Mouse (Mus musculus) heart, adult 2 months (tissue): ENCODE measurements at regions not wholly inside any gene's neighbourhood (a gene's known extent, or its start where the extent isn't known, plus 50 kb on each side); places are given as distances from the start of the nearest gene placed in this dataset.

Source experiments
- DNase-seq, 2 experiments: peaks; one replicate each; pipeline ENCODE4 v3.0.0; 2021
- H3K27ac ChIP-seq: fragments of 200-600 bp; 2 replicates; pipeline ENCODE4 v1.8.1; 2022
- H3K27me3 ChIP-seq: fragments of 200-500 bp; 2 replicates; pipeline ENCODE4 v1.6.1; 2012; ENCODE audit warnings: mild to moderate bottlenecking, low read length, inconsistent platforms, mixed read lengths; ENCODE audit not compliant: control insufficient read depth, insufficient read depth
- H3K36me3 ChIP-seq: fragments of 200-500 bp; 2 replicates; pipeline ENCODE4 v1.6.1; 2012; ENCODE audit warnings: low read length, inconsistent platforms; ENCODE audit not compliant: control insufficient read depth, insufficient read depth
- H3K4me1 ChIP-seq: fragments of 200-500 bp; 2 replicates; pipeline ENCODE4 v1.6.1; 2011; ENCODE audit warnings: low read length; ENCODE audit not compliant: control insufficient read depth, insufficient read depth
- H3K4me3 ChIP-seq: fragments of 200-600 bp; 2 replicates; pipeline ENCODE4 v1.8.1; 2022
- H3K79me2 ChIP-seq: fragments of 200-500 bp; replicated peaks from 2 replicates; pipeline ENCODE4 v1.6.1; 2012; ENCODE audit warnings: mild to moderate bottlenecking, inconsistent platforms, low read length, moderate library complexity, mixed read lengths; ENCODE audit not compliant: control insufficient read depth, insufficient read depth
- H3K9ac ChIP-seq: fragments of 200-500 bp; 2 replicates; pipeline ENCODE4 v1.6.1; 2012; ENCODE audit warnings: low read depth, mild to moderate bottlenecking, control low read depth, inconsistent platforms, low read length, mixed read lengths
- CTCF ChIP-seq: fragments of 200-600 bp; IDR thresholded peaks from 2 replicates; pipeline ENCODE4 v1.8.1; 2022; ENCODE audit warnings: antibody characterized with exemption, mild to moderate bottlenecking, moderate library complexity
- EP300 ChIP-seq: fragments of 200-500 bp; IDR thresholded peaks from 2 replicates; pipeline ENCODE4 v1.6.1; 2011; ENCODE audit warnings: low read depth, low read length, control low read depth; ENCODE audit not compliant: insufficient read depth
- POLR2A ChIP-seq: fragments of 200-500 bp; IDR thresholded peaks from 2 replicates; pipeline ENCODE4 v1.6.1; 2011; ENCODE audit warnings: mild to moderate bottlenecking, low read depth, low read length, control low read depth; ENCODE audit not compliant: insufficient read depth
- WGBS: fragments of 180-500 bp; shearing (Covaris S2); methylation state at CpG from one replicate; pipeline ENCODE4 v1.1.7; 2018; 5-methylcytosine and 5-hydroxymethylcytosine counted together
- intact Hi-C: fragments of 180-260 bp; cut with DNase I; formaldehyde crosslinking; loops from one replicate; pipeline ENCODE4 v1.15.1; 2025

DNA sequence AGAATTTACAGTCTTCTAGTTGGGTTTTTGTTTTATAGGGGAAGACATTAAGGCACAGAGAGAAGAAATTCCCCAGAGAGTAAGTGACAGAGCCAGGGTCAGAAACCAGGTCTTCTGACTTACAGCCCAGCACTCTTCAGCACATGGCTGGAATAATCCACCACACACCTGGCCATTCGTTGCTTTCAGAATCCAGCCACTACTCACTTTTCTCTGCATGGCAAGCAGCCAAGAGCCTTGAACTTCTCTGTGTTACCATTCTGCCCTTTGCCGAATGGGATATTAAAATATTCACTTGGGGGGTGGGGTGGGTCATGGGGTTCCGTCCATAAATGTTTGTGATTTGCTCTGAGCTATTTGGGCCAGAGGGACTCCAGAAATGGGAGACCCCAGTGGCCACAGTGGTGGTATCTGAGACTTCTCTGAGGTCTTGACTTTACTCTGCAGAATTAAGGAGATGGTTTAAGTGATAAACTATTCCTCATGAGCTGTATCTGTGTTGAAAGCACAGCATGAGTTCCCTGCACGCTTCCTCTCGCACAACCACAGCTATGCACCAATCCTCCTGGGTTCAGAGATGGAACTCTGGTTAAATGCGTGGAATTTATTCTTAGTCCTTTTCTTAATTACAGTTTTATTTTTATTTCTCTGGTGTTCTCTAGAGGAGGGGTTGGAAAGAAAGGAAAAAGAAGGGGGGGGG lies 488.9 kb upstream of the Tnc start:
- intact Hi-C loops, result loop anchor here (10.0 kb wide), 2 partner anchors 299 to 589 kb away; partner anchors contain the start of gene Pappa
- H3K27me3 ChIP-seq, result no peaks in the 10 kb centered on the region
- H3K79me2 ChIP-seq, result no peaks in the 10 kb centered on the region
- H3K27ac ChIP-seq, result no peak overlapping the region
- TF ChIP-seq CTCF, result no peak
- no peak for TF ChIP-seq EP300
- TF ChIP-seq POLR2A, result no peak
- no peaks in the 10 kb centered on the region for H3K4me1 ChIP-seq
- no peak overlapping the region for H3K4me3 ChIP-seq
- H3K36me3 ChIP-seq, result no peaks in the 10 kb centered on the region
- 56% methylated on average over 6 of the region's 6 CpGs for WGBS
- no peak for DNase-seq
- H3K9ac ChIP-seq, result no peak overlapping the region

- H3K79me2 ChIP-seq, result no peaks in the 10 kb centered on the region
- H3K27me3 ChIP-seq, result no peaks in the 10 kb centered on the region
- no peak overlapping the region for H3K9ac ChIP-seq
- no peak overlapping the region for H3K27ac ChIP-seq
- DNase-seq, result no peak
- no peaks in the 10 kb centered on the region for H3K36me3 ChIP-seq
- H3K4me1 ChIP-seq, result no peaks in the 10 kb centered on the region
- intact Hi-C loops, result loop anchor here (10.0 kb wide), 2 partner anchors 297 to 587 kb away; partner anchors contain the start of gene Pappa
- no peak for TF ChIP-seq POLR2A
- TF ChIP-seq EP300, result no peak
- no peak for TF ChIP-seq CTCF
- 83% methylated on average over 4 of the region's 4 CpGs for WGBS
- H3K4me3 ChIP-seq, result no peak overlapping the region
Observed at GRCm38 (mm10) chr4:64538009-64538408, 491.2 kb upstream of the Tnc start.

DNA sequence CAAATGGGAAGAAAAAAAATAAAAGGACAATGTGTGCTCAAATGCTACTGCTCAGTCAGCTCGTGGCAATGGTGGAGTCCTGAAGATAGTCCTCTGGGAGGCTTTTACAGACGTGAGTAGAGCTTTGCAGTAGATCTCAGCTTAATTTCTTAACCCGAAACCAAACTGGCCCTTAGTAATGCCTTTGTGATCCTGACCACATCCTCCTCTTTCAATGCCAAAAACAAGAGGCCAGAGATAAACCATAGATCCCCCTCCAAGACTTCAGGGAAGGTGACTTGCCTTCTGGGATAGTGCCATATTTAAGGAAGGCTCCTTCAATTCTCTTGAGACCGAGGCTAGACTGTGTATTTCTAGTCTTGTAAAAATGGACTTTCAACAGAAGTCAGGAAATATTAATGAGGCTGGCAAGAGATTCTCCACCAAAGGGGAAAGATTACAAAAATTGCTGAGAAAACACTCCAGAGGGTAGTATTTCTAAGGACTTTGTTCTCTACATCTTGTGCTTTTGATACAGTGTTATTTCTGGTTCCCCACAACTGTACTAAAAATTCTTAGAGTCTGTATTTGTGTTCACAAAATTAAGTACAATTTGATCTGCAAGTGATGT lies 497.9 kb upstream of the Tnc start:
- 55% methylated on average over 4 of the region's 4 CpGs for WGBS
- intact Hi-C loops, result no loop called here
- no peak for DNase-seq
- no peak overlapping the region for H3K27ac ChIP-seq
- no peak for TF ChIP-seq CTCF
- TF ChIP-seq POLR2A, result no peak
- no peak for TF ChIP-seq EP300
- no peaks in the 10 kb centered on the region; the same call in 1 of the 2 replicates for H3K4me1 ChIP-seq
- H3K9ac ChIP-seq, result no peak overlapping the region
- no peaks in the 10 kb centered on the region for H3K79me2 ChIP-seq
- no peaks in the 10 kb centered on the region for H3K36me3 ChIP-seq
- H3K27me3 ChIP-seq, result no peaks in the 10 kb centered on the region
- no peak overlapping the region for H3K4me3 ChIP-seq

- no peaks in the 10 kb centered on the region; the same call in 1 of the 2 replicates for H3K4me1 ChIP-seq
- intact Hi-C loops, result no loop called here
- WGBS, result 70% methylated on average over 4 of the region's 4 CpGs
- DNase-seq, result no peak
- no peaks in the 10 kb centered on the region for H3K36me3 ChIP-seq
- no peak overlapping the region for H3K27ac ChIP-seq
- no peak for TF ChIP-seq POLR2A
- no peak for TF ChIP-seq EP300
- no peak for TF ChIP-seq CTCF
- no peak overlapping the region for H3K9ac ChIP-seq
- no peaks in the 10 kb centered on the region for H3K27me3 ChIP-seq
- no peaks in the 10 kb centered on the region for H3K79me2 ChIP-seq
- H3K4me3 ChIP-seq, result no peak overlapping the region
Observed at GRCm38 (mm10) chr4:64546386-64546785, 499.6 kb upstream of the Tnc start.

DNA sequence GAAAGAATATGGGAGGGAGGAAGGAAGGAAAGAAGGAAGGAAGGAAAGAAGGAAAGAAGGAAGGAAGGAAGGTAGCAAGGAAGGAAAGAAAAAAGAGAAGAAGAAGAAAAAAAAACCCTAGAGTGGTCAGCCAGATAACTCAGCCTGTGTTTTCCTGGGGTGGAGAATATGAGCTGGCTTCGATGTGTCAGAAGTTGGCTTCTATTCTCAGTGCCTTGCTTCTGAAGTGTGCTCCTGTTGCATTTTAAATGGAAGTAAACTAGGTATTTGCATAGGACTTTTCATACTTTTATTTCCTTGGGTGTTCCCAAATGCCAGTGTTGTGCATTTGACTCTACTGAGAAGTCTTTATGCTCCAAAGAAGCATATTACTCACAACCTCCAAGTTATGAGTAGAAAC lies 515.7 kb upstream of the Tnc start:
- Histone ChIP-seq H3K4me3 (no peak overlapping the region), H3K79me2 (no peaks in the 10 kb centered on the region), H3K4me1 (no peaks in the 10 kb centered on the region), H3K27ac (no peak overlapping the region), H3K36me3 (no peaks in the 10 kb centered on the region), H3K27me3 (no peaks in the 10 kb centered on the region), H3K9ac (no peak overlapping the region)
- TF ChIP-seq EP300 (no peak), CTCF (no peak), POLR2A (no peak)
- DNase-seq, result no peak
- 83% methylated on average over 1 of the region's 1 CpGs for WGBS
- intact Hi-C loops, result no loop called here

DNA sequence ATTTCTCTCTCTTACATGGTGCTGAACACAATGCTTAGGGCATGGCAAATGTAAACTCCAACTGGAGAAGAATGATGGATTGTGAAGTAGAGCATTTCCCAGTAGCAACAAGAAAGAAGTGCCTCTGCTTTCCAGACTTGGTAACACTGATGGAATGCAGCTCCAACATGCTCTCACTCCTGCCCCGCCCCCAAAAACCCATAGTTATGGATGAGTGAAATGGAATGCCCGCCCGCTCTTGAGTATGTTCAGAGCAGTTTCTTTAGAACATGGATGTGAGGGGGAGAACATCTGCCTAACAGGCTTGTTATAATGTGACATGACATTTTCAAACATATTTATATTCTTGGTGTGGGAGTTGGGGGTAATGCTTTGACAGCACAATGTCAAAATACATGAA lies 517.2 kb upstream of the Tnc start:
- Histone ChIP-seq H3K4me3 (no peak overlapping the region), H3K9ac (no peak overlapping the region), H3K36me3 (no peaks in the 10 kb centered on the region), H3K27me3 (no peaks in the 10 kb centered on the region), H3K79me2 (no peaks in the 10 kb centered on the region), H3K4me1 (no peaks in the 10 kb centered on the region), H3K27ac (no peak overlapping the region)
- no peak for DNase-seq
- intact Hi-C loops, result no loop called here
- 83% methylated on average over 3 of the region's 3 CpGs for WGBS
- no peak for TF ChIP-seq EP300
- TF ChIP-seq CTCF, result no peak
